Mouse (Mus musculus) mammary gland, adult 2 months (tissue): ENCODE data around the gene Kcnmb2. TPM values are rescaled to one million over a fixed set of nuclear protein-coding genes. Genes with fewer than 3 reads are reported as not detected.

Experiments used
- polyA plus RNA-seq: library from polyadenylated mRNA; depleted of rRNA; stranded (reverse); fragments of >200 nt; gene quantifications from 2 replicates; pipeline ENCODE4 v1.2.3, GENCODE M21; 2012; ENCODE audit warnings: low replicate concordance; rRNA removed

Gene Kcnmb2
- polyA plus RNA-seq, result not detected in 2 replicates

GRCm38 (mm10) chr3:31902504-31903330, at the start of gene Kcnmb2:
Gene Kcnmb2, plus strand, starts transcription at chr3:31902507.

